Mouse (Mus musculus) mesoderm, embryonic 11.5 days (tissue): ENCODE data around the gene Peg3.
A peak's percentile ranks its signal among the peaks of the same experiment; 100 is the strongest.

ENCODE experiments used
- DNase-seq: peaks from one replicate; pipeline ENCODE4 v3.0.0-alpha.2; 2012; ENCODE audit warnings: low read depth, low spot score

The Peg3 gene

GRCm38 (mm10) chr7:6709396-6709795, 20.8 kb downstream of the Peg3 start:
- no peak for DNase-seq

- no peak for DNase-seq
Observed at GRCm38 (mm10) chr7:6708451-6709180, 21.6 kb downstream of the Peg3 start.

- DNase-seq, result no peak
Observed at GRCm38 (mm10) chr7:6707416-6708015, 22.7 kb downstream of the Peg3 start.

- no peak for DNase-seq
Observed at GRCm38 (mm10) chr7:6699230-6699629, 31.0 kb downstream of the Peg3 start.

GRCm38 (mm10) chr7:6696241-6697045, 33.8 kb downstream of the Peg3 start, which contains the start of gene Zim1:
Zim1 (minus strand) TSS chr7:6696450.
- peak; percentile 94 for DNase-seq

- DNase-seq, result no peak
Observed at GRCm38 (mm10) chr7:6685511-6685910, 44.7 kb downstream of the Peg3 start.

- DNase-seq, result no peak
Observed at GRCm38 (mm10) chr7:6666726-6667125, 63.5 kb downstream of the Peg3 start.

- DNase-seq, result no peak
Observed at GRCm38 (mm10) chr7:6663430-6663829, 66.8 kb downstream of the Peg3 start.

GRCm38 (mm10) chr7:6659605-6660004, 70.6 kb downstream of the Peg3 start:
- peak; percentile 48 for DNase-seq

GRCm38 (mm10) chr7:6658606-6659005, 71.6 kb downstream of the Peg3 start:
- DNase-seq, result no peak
